In the genomic region with DNA sequence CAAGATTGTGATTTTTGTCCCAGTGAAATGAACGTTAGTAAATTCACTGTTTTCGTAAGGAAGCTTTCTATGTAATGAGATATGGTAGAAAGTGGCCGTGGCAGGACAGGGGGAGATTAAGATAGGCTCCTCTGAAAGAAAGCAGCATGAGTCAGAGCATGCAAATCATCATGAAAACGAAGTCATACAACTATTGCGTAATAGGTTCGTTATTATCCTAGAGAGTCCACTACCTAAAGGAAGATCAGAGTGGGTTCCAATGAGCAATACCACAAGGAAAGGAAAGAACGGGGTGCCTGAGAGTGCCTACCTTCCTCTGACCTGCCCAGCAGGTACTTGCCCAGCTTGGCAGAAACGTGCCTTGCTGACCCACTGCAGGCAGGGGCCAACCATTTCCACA, we compare ENCODE assay signal across 19 mouse cellular contexts. TPM values are rescaled to one million over a fixed set of nuclear protein-coding genes. Genes with fewer than 3 reads are reported as not detected.
DNase-seq lines count a peak whose midpoint lies in the region; TF ChIP-seq lines count a peak whose summit lies in the region.
"Had no signal": no experiment of that assay in that cellular context is flagged by ENCODE, and none has a peak within 500 bp of the region (broad histone marks: within the 10 kb centered on the region; RNA-seq: fewer than 3 reads in every experiment).

No protein-coding gene starts in this region.

- no peak overlapping the region for H3K4me3 ChIP-seq in gastrocnemius, adult 2 months
- H3K4me3 ChIP-seq: embryonic facial prominence, embryonic 10.5 days; embryonic facial prominence, embryonic 12.5 days; forebrain, embryonic 13.5 days; forebrain, embryonic 15.5 days had no signal

- no peak for DNase-seq in gastrocnemius, adult 2 months
- no peak for DNase-seq in gastrocnemius, postnatal 10 days
- DNase-seq in 416B (ENCODE audit: low read depth) (peak; percentile 12), NIH3T3 (ENCODE audit: low read depth) (peak; percentile 26)
- no peak for DNase-seq in yolk sac, embryonic 10.5 days (ENCODE audit: low spot score)
- DNase-seq in c-Kit-positive CD71-positive TER-119-positive erythroid progenitor cells, embryonic 14.5 days (ENCODE audit: low spot score): no peak
- DNase-seq: adrenal gland, adult 2 months; adrenal gland, postnatal 10 days; adrenal gland, postnatal 25 days; cerebellum, adult 11-12 months; cerebellum, adult 2 months; cerebellum, adult 9-10 months; cerebellum, postnatal 10 days; cerebellum, postnatal 25 days; forebrain, postnatal 0 days had no signal

- intact Hi-C loops in gastrocnemius, adult 2 months (cut with DNase I): no loop called here

- H3K27ac ChIP-seq in gastrocnemius, adult 2 months: peak overlapping the region; percentile 49
- H3K27ac ChIP-seq: embryonic facial prominence, embryonic 10.5 days; embryonic facial prominence, embryonic 12.5 days; forebrain, embryonic 13.5 days; forebrain, embryonic 15.5 days had no signal

- no peak for TF ChIP-seq CTCF in gastrocnemius, adult 2 months (IDR thresholded peaks at IDR 0.05)

RNA-seq across cellular contexts. Expression of a gene that starts 26.2 kb away (rescaled TPM):
- total RNA-seq in gastrocnemius, adult 2 months (2021): 10 to 100 TPM; 46.1 to 52.4 TPM
- total RNA-seq in gastrocnemius, postnatal 10 days (2021): 10 to 100 TPM; 93.3 to 94.9 TPM

Comparison
In these comparisons a context has a peak if more than half of its experiments do, and no peak if none do; other contexts are left out.
1. DNase-seq: peak in 416B (single experiment) and NIH3T3 (single experiment); none in gastrocnemius, adult 2 months (single experiment), gastrocnemius, postnatal 10 days (single experiment), yolk sac, embryonic 10.5 days (single experiment) and c-Kit-positive CD71-positive TER-119-positive erythroid progenitor cells, embryonic 14.5 days (single experiment).